Mouse (Mus musculus) ES-E14 (cell line): ENCODE data around the gene Ndufa7.
"Not testable (repeated sequence)": the region's sequence is repeated elsewhere in the genome, so short reads cannot be mapped to it uniquely, and the experiment has no call there.

Experiments used
- HCFC1 ChIP-seq: IDR thresholded peaks from 2 replicates; pipeline ENCODE4 v1.6.1; 2012; ENCODE audit warnings: low read length, inconsistent platforms, borderline replicate concordance; ENCODE audit not compliant: insufficient read depth
- MAFK ChIP-seq: IDR thresholded peaks from 2 replicates; pipeline ENCODE4 v1.6.1; 2014; ENCODE audit warnings: mild to moderate bottlenecking, low read depth, low read length, inconsistent platforms; ENCODE audit not compliant: insufficient read depth
- ZC3H11A ChIP-seq: IDR thresholded peaks from 2 replicates; pipeline ENCODE4 v1.6.1; 2012; ENCODE audit warnings: low read depth, mild to moderate bottlenecking, inconsistent platforms, low read length, borderline replicate concordance
- ZNF384 ChIP-seq: IDR thresholded peaks from 2 replicates; pipeline ENCODE4 v1.6.1; 2012; ENCODE audit warnings: low read depth, low read length, inconsistent platforms

GRCm38 (mm10) chr17:33823171-33823570 is 1.2 kb upstream of the Ndufa7 start:
- TF ChIP-seq MAFK, ZNF384, ZC3H11A, HCFC1: not testable (repeated sequence)
